Mouse (Mus musculus): ENCODE data around the gene Iqsec1.
A peak's percentile ranks its signal among the peaks of the same experiment; 100 is the strongest.

The Iqsec1 gene

DNA sequence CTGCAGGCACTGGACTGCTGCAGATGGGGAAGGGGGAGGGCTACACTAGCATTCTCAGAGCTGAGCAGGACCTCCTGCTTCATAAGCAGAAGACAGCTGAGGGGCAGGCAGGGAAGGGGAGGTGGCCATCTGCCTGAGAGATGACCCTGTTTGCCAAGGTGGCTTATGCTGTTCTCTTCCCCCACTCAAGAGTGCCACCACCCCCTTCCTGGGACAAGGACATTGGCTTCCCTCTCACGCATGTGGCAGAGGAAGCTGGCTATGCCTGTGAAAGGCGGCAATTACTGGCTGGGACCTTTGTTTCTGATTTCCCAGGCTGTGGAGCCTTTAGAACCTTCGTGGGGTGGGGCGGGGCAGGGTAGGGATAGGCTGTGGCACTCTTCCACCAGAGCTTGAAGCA, 204.5 kb downstream of the Iqsec1 start:
- DNase-seq (ENCODE audit: low spot score in 2 of 2): no peak

DNA sequence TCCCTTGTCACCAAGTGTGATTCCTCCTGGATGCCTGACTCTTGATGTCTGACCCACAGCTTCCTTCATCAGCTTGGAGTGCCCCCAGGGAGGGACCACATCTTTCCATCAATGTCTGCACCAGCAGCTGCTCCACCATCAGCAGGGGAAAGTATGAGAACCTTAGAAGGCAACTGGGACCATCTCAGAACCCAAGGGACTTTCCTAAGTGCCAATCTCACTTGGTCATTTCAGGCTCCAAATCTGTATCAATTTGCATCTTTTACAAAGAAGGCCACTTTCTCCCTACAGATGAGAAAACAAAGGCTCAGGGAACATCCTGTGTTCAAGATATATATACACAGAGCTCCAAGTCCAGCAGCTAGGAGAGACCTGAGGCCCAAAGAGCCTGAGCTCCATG, 205.3 kb downstream of the Iqsec1 start:
- DNase-seq (ENCODE audit: low spot score in 2 of 2): no peak

DNA sequence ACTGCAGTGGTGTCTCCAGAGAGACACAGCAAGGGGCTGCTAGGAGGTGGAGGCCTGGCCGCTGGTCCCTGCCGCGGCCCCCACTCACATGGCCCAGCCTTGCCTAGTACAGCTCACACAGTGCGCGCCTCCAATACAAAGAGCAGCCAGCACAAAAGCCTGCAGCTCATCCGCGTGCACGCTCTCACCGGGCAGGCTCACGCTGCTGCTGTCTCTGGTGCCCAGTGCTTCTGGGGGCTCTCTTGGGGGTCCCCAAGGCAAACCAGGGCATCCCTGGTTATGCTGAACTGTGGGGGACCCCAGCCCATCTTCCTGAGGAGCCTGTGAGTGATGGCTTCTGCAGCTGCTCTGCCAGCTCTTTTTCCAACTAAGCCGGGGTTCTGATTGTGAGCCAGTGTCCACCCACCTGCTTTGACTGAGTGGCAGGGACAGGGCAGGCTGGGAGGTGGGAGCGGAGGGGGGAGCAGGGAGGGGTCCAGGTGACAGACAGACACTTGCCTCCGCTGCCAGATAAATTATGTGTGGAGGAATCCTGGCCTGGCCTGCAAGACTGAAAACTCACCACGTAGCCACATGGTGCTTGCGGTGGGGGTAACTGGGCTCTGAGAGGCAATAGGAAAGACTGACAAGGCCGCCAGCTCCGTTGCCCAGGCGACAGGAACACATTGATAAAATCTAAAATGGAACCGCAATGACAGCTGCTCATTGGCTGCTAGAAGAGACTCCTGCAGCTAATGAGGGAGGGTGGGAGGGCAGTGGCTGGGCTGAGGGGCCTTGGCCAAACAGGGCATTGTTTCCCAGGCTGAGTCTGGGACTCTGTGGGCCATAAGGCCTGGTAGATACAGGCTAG, 206.3 kb downstream of the Iqsec1 start:
- DNase-seq (ENCODE audit: low spot score in 2 of 2): peak; percentile 51 to 76

DNA sequence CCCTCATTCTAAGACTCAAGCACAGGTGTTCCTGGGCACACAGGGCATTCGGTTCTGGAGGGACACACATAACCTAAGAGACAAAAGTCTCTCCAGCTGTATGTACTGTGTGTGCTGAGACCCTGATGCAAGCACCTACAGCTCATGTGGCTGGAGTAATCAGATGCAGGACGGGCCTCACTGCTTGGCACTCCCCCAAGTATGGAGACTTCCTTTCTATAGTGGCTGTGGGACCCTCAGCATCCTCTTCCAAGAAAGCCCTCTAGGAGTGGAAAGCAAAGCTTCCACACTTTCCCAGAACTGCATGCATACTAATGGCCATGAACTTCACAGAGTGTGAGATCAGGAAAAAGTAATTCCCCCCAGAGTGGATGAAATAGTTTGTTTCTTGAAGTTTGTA, 208.0 kb downstream of the Iqsec1 start:
- no peak for DNase-seq (ENCODE audit: low spot score in 2 of 2)

DNA sequence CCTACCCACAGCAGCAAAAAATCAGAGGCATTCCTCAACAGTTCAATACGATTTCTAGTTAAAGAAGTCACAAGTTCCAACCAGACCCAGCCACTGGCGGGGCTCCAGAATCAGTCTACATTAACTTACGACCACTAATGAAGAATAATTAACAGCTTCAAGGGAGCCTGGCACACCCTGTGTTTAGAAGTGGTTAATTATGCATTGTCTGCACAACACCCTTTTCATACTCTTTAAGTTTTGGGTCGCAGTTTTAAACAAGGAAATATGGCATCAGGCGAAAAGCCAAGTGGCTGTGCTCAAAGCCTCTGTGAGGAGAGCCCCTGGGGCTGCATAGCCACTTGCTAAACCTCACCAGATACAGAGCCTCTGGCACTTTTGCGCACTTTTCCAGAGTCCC, 209.6 kb downstream of the Iqsec1 start:
- DNase-seq (ENCODE audit: low spot score in 2 of 2): no peak

DNA sequence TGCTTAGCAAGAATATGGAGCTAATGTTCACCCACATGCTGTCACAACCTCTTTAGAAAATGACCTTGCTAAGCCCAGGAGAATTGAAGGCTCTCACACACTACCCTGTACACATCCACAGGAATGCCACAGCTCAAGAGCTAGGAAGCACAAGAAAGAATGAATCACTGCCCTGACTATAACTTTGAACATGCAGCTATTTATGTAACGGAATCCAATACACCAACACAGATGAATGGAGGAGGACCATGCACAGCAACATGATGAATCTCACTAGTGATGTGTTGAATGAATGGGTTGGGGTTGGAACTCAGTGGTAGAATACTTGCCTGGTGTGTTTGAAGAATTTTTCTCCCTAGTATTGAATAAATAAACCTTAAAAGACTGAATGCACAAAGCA, 211.2 kb downstream of the Iqsec1 start:
- no peak for DNase-seq (ENCODE audit: low spot score in 2 of 2)

DNA sequence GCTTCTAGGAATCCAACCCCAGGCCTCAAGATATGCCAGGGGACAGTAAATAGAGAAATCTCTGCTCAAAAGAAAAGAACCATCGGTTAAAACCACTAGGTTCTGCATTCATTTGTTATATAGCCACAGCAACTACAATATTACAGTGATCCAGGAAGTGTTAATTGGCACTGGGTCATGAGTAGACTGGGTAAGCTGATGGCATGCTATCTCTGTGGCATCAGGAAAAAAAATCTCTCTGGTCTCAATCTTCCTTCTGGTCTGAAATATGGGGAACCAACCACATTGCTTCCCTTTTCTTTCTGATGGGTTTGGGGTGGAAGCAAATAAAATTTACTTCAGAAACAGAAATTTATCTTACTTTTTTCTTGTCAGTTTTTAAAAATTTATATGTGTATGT, 212.9 kb downstream of the Iqsec1 start:
- no peak for DNase-seq (ENCODE audit: low spot score in 2 of 2)

DNA sequence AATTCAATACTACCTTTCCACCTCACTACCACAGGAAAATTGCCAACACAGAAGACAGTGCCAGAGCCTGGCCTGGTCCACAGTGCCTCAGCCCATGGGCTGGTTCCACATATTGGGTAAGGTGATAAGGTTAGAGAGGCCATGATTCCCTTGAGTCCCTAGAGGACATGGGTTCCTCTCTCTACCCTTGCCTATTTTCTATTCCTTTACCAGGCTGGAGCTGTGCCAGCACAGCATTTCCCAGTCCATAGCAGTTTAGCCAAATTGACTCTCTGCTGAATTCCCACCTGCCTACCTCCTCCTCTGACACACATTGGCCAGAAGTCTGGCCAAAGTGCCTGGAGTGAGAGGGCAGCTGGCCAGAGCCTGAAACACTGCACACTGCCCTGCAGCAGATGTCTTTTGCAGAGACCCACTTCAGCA, 214.7 kb downstream of the Iqsec1 start:
- no peak for DNase-seq (ENCODE audit: low spot score in 2 of 2)

DNA sequence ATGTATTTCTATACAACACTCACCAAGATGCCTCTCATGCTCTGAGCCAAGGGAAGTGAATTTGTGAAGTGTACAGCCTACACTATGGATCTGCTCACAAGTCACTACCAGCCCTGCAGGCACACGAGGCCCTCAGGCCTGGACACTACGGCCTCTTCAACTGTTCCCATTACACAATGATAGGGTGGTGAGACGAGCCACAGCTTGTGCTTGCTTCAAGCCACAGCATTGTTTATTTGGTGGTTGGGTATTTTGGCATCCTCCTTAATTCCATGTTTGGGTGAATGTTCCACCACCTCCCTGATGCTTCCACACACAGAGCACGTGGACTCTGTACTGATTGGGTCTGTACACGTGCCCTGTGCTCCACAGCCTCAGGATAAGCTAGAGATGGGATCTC, 216.4 kb downstream of the Iqsec1 start:
- DNase-seq (ENCODE audit: low spot score in 2 of 2): no peak

DNA sequence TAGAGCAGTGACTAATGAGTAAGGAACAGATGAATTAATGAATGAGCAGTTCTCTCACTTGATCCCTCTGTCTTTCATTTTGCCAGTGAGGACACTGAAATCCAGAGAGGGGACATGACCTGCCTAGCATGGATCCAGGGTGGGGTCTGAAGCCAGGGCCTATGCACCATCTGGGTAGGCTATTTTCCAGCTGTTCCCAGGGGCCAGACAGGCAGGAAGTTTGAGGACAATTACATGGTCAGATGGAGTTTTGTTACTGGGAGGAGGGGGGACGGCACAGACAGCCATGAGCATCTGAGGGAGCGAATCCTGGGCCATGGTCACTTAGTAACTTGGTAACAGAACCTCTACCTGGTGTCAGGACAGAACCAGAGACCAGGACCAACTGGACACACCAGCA, 220.0 kb downstream of the Iqsec1 start:
- no peak for DNase-seq (ENCODE audit: low spot score in 2 of 2)

DNA sequence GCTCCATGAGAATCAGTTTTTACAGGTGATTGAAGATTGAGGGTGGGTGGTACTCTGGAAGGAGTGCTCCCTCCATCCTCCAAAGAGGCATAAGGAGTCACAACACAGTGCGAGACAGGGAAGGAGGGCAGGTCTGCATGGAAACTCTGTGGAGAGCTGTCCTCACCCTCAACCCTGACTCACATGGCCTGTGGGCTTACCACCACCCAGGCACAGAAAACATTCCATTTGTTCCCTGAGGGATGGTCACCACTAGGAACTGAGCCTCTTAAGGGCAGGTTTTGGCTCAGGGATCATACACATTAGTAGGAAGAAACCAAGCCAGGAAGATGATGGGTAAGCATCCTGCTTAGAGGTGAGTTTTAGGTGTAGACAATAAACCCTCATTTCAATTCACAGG, 220.6 kb downstream of the Iqsec1 start:
- DNase-seq (ENCODE audit: low spot score in 2 of 2): no peak

DNA sequence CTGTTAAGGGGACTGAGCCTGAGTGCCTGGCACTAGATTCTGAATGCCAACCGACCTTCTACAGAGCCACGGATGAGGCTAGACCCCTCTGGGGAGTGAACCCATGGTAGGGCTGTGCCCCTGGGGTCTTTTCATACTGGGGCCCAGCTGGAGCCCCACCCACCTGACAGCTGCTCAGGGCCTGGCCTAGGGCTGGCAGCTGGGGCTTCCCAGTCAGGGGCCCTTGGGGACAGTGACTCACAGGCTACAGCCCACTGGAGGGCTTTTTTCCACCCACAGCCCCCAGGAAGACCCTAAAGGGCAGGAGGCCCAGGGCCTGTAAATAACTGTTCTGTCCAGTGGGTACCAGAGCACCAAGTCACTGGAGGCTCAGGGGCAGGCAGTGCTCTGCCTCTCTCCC, 223.7 kb downstream of the Iqsec1 start:
- DNase-seq (ENCODE audit: low spot score in 2 of 2): no peak

DNA sequence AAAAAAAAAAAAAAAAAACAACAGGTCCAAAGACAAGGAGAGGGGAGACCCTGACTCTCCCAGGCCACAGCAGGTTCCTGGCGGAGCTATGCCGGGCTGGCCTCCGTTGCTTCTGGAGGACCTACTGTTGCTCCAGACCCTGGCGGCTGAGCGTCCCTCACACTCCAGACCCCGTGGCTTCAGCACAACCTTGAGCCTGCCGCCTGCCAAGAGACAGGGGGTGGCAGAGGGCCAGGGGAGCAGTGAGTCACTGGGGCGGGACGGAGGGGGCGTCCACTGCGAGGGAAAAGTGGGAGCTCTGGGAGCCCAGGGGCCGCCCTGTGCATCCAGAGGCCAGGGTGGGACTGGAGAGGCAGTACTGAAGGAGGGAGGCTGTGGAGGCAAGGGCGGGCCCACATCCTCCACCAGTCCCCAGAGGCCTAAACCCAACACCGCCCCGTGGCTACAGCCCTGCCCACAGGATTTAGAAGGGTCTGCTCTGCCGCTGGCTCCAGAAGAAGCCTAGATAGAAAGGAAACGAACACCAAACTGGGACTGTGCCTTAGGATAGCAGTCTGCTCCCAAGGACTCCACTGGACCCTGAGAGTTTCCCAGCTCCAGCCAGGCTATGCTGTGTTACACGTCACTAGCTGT, 224.4 kb downstream of the Iqsec1 start:
- DNase-seq (ENCODE audit: low spot score in 2 of 2): peak; percentile 40 to 51

DNA sequence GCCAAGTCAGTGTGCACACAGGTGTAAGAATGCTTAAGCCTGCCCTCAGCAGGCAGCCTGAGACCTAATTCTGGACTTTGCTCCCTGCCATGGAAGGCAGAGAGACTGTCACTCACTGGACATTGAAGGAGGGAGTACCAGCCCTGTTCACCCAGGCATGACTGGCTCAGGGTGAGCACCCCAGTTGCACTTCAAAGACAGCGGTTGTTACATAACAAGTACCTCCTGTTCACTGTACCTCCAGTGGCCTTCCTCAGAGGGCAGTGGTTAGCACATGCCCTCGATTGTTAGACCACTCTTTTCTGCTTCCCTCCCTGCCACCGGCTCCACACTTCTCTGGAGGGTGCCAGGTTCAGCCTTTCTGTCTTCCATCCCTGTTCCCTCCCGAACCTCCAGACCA, 225.2 kb downstream of the Iqsec1 start:
- no peak for DNase-seq (ENCODE audit: low spot score in 2 of 2)

DNA sequence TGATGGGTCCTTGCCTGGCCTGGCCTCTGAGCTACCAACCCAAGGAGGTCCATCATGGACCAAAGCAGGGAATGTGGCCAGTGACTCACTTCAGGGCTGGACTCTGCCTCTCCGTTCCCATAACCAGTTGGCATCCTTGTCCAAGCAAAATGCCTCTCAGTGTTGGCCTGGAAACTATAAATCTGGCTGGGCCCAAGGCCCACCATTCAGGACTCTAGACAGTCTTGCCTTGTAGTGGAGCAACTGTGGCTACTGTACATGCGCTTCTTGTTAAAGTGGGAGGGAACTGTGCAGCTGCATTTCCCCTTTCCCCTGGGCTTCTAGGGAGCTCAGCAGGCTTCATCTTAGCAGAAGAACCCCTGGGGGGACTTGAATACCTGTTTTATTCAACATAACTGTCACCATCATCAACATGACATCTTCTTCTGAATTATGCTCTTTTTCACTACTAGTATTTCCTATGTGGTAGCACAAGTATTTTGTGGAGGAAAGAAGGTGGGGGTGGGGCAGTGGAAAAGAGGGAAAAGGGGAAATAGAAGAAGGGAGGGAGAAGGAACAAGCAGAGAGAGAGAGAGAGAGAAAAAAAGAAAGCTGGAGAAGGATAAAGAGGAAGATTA, 226.3 kb downstream of the Iqsec1 start:
- DNase-seq (ENCODE audit: low spot score in 2 of 2): no peak

DNA sequence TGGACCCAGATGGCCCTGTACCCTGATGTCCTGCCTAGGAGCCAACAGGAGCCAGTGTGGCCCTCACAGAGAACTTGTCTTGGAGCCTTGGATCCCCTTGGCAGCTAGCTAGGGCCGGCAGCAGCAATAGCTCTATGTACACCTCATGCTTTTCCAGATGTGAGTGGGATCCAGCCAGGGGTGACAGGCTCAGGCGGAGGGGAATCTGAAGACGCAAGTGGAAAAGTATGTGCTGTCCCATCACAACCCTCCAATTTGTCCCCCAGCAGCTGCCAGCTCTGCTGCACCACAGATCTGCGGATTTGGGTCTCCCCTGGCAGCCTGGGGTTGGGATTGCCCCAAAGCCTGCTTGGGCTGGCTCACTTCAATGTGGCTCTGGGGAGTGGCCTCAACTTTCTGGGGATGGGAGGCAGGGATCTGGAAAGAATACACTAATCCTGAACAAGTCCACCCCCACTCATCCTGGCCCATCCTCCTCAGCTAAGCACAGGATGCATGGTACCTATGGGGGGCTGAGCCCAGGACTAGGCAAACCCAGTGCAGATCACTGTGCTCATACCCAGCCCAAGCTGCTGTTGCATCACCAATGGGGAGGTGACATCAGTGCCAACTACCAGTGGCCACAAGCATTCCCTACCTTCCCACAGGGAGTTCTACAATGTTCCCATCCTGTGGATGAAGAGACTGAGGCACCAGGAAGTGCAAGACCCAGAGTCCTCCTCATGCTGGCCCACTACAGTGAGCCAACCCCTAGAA, 227.0 kb downstream of the Iqsec1 start:
- DNase-seq (ENCODE audit: low spot score in 2 of 2): no peak

DNA sequence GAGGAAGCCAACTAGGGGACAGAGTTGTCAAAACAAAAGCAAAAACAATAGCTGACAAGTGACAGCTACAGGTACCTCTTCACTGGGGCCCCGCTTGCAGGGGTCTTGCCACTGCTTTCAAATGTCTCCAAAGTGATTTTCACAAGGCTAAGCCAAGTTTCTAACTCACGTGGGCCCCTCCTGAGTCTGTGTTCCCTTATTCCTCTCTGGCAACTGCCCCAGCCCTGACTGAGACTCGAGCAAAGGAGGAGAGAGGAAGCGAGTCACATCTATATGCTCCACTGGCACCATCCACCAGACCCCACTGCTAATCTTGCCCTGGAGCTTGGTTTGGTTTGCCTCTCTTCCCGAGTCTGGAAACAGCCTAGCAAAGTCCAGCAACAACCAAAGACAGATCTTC, 227.6 kb downstream of the Iqsec1 start:
- no peak for DNase-seq (ENCODE audit: low spot score in 2 of 2)

DNA sequence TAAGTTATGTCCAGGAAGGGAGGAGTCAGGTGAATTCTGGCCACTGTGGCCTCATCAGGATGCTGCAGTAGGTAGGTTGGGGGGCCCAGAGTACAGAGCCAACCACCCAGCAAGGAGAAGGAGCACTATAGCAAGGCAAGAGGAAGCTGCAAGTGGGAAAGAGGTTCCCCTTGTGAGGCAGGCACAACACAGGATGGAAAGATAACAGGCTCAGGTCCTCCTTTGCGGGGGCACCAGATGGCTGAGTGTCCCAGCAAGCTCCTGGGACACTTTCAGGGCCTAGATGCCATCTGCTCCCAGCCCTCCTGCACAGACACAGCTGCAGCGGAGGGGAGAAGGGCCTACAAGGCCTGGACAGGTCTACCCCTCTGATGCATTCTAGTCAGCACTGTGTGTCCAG, 228.7 kb downstream of the Iqsec1 start:
- no peak for DNase-seq (ENCODE audit: low spot score in 2 of 2)

DNA sequence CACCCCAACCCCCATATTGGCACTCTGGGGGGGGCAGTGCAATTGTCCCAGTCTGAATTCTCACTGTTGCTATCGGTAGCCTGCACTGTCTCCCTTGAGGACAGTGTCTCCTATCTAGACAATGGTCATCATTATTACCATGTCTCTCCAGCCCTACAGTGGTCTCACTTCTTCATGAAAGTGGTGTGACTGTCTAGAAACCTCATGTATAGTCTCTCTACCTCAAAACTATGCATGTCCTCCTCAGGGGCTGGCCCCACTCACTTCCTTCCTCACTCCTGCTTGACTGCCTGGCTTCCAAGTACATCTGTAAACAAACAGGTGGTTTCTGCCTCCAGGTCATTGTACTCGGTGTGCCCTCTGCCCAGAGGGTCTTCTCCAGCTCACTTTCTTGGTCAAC, 230.3 kb downstream of the Iqsec1 start:
- DNase-seq (ENCODE audit: low spot score in 2 of 2): no peak

DNA sequence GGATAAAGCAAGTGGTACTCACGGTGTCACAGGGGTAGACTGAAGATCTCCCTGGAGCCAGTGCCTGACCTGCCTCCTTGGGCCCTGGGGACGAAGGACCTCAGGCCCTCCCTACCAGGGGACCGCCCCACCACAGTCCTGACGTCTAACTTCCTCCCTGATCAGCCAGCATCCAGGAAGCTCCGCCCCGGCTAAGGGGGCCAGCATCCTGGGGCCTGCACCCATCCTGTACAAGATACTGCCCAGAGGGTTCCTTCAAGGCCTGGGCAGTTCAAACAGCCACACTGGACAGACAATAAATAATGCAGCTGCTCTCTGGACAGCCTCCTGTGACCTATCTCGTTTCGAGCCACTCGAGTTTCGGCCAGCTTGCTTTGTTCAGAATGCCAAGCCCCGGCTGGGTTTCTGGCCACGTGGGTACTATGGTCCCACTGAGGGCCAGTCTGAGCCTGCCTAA, 231.0 kb downstream of the Iqsec1 start:
- DNase-seq (ENCODE audit: low spot score in 2 of 2): no peak

DNA sequence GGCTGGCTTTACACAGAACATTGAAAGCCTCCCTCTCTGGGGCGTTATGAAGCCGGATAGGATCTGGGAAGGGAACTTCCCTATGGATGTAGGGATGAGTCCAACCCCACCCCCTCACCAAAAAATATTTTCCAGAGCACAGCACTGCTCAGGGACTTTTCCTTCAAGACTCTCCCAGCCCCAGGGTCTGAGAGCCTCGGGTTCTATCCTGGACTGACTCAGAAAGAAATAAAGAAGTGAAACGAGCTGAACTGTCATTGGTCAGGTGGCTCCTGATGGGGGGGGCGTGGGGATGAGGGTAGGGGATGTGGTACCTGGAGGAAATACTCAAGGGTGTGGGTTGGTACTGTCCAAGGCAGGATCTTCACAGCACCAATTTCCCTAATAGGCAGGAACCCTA, 231.9 kb downstream of the Iqsec1 start:
- DNase-seq (ENCODE audit: low spot score in 2 of 2): no peak

DNA sequence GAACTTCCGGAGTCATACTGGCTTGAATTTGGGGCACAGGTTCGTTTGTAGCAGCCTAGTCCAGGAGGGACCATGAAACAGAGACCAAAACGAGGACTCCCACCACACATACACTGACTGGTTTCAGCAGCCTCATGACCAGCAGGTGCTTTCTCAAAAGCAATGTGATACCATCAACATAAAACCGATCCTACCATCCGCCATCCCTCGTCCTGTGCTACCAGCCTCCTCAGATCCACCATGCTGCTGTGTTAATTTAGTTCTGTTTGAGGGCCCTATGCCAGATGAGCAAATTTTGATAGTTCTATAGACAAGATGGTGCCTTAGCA, 232.9 kb downstream of the Iqsec1 start:
- DNase-seq (ENCODE audit: low spot score in 2 of 2): no peak
